Mouse (Mus musculus) thymus, postnatal 4 days (tissue): ENCODE results near the gene Cdc42bpa.

ENCODE experiments used
- DNase-seq: peaks from one replicate; pipeline ENCODE4 v3.0.0; 2021

The Cdc42bpa gene

DNA sequence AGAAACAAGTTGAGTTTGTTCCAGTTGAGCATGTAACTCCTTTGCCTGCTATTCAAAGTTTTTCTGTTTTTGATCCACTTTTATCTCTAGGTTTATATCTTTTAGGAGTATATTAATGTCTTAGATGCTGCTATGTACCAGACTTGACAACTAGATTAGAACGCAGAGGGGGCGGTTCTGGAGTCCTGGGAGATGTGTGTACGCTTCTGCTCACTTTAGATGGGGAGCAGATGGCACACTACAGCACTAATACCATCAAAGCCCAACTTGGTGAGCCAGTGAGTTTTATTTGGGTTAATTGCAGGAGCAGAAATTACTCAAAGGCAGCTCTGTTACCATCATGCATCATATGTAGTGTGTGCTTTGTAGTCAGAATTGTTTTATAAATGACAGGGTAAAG is 77.2 kb downstream of the Cdc42bpa start:
- no peak for DNase-seq

DNA sequence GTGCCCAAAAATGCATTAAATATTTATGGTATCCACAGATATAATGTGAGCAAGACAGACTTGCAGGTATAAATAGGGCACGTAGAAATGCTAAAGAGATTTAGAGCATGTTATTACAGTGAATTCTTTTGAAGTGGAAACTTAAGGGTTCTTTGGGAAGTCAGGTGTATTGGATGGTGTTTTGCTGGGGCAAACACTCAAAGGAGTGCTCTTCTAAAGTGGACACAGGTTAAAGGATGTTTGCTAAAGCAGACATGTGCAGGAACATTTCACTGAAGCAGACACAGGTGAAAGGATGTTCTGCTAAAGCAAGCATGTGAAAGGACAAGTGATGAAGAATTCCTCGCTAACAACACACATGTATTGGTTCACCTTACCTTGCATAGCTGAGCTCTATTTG is 83.9 kb downstream of the Cdc42bpa start:
- no peak for DNase-seq

DNA sequence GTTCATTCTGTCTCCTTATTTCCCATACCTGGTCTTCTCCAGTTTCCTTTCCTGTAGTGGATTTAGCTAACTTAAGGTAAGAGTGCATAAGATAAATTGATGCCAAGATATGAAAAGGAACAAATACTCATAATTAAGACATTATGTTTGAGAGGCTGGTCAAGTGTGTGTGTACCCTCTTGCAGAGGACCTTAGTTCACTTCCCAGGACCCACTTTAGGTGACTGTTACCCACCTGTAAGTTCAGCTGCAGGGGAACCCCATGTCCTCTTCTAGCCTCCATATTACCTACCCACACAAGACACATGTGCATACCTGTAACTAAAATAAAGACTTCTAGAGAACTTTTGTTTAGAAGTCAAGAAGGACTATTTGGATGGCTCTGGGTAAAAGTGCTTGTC is 84.9 kb downstream of the Cdc42bpa start:
- no peak for DNase-seq

DNA sequence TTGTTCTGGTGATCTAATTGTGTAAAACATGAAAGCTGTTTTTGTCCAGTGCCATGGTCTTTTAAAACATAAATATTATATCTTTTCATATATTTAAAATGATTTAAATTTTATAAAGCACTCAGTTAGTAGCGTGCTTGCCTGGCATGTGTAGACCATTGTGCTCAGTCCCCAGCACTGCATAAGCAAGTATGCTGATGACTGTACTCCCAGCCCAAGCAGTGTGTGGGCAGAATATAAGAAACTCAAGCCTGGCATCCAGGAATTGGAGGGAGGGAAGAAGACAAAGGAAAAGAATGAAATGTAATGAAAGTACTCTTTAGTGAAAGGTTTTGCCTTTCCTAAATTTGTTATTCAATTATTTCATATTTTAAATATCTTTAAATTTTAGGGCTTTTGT is 128.9 kb downstream of the Cdc42bpa start:
- no peak for DNase-seq

DNA sequence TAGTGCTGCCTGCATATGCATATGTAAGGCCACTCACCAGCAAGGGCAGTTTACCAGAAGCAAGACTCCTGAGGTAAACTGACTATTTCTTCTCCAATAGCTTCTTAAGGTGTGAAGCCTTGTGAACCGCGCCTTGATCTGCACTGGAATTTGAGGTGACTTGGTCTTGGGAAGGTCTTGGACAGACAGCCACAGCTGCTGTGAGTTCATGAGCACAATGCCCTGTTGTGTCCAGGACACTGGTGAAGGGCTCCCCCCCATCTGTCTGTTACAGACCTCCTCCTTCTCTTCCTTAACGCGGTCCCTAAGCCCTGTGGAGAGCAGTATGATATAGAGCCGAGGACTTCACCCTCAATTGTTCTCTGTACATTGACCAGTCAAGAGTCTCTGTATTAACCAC is 138.2 kb downstream of the Cdc42bpa start:
- DNase-seq = no peak

DNA sequence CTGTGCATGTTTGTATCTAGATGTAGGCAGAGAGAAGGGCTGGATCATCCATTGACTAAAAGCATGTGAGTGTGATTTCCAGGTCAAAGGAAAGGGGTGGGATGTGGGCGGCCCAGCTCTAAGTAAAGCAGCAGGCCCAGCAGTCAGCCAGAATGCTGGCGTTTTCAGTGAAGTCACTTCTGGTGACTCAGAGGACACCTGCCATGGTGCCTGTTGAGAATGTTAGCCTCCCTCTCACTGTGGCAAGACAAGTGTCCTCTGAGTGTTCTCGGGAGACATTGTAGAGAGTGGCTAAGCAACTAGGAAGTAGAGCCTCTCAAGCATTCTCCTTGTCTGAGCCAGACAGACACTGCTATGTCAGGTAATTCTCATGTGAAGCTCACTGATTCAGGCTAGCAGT is 144.3 kb downstream of the Cdc42bpa start:
- DNase-seq = no peak

DNA sequence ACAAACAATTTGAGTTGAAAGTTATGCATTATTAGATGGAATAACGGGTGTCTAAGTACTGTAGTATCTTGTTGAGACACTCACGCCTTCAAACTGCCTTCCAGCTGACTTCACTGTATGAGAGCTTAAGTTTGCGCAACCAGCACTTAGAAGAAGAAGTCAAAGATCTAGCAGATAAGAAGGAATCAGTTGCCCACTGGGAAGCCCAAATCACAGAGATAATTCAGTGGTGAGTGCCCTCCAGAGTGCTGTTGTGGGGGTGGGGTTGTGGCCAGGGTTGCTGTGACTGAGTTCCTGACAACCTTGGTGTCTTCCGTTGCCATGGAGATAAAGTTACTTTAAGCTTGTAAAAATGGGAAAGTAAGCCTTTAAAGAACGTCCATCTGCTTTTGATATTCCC is 148.8 kb downstream of the Cdc42bpa start:
- no peak for DNase-seq

DNA sequence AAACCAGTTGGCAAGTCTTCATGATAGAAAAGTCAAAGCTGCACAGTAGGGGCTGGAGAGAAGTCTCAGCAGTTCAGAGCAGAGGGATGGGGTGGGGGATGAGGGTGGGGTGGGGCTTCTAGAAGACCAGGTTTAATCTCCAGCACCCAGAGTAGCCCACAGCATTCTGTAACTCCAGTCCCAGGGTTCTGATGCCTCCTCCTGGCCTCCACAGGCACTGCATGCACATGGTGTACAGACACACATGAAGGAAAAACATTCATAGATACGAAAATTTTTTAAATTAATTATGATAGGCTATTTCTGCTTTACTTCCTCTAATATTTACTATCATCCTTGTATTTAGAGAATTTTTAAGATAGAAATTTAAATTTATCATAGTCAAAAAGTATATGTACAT is 156.3 kb downstream of the Cdc42bpa start:
- peak; percentile 70 for DNase-seq

DNA sequence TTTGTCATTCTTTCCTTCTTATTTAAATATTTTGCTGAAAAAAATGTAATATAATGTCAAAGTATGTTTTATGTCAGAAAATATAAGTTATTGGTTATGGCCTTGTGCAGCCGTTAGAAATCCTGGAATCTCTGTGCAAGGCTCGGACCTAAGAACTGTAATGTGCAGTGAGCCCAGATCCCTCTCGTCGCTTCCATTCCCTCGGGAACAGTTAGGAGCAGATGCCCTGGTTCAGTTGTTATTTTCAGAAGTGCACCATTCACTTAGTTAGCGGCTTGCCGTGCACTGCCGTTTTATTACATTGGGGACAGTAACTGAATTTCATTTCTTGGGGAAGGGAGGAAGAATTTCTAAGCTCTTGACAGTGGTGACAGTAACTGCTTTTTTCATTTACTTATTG is 158.0 kb downstream of the Cdc42bpa start:
- DNase-seq = no peak

DNA sequence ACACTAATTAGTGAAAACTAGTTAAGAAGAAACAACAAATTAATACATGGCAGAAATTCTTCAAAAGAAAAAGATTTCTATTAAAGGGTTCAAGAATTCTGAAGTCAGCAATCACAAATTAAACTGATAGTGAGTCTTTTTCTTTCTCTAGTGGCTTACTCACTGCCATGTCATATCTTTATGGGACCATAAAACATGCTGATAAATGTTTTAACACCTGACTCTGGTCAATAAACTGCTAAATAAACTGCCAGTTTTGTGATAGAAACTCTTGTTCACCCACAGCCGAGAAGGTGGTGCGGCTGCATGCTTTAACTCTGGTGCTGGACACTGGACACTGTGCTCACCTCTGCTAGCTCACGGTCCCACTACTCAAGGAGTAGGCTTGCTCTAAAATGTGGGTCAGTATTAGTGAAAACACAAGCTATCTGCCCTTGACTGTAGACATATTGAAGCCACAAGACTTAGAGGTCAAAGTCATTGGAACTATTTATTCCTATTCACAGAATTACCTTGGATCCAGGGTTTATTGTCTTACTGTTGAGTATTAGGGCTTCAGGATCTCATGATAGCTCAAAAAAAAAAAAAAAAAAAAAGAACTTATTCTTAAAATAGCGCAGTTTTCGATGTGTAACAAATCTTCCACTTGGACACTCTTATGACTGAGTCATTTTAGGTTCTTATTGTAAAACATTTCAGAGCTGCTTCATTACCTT is 168.0 kb downstream of the Cdc42bpa start:
- DNase-seq = no peak

DNA sequence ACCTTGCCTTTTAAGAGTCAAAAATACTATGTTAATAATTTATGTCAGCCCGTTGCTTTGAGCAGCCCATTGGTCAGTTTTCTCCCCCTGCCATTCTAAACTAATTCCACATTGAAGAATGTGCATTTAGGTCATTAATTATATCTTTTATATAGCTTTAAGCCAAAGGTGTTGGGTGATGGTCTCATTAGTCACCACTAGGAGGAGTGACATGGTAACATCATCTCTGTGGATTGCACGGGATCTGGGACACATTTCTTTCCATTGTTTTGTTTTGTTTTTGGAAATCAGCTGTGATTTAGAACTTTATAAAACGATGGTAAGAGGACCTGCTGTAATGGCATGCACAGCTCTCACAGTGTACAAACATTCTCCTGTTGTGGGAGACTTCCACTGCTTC is 171.1 kb downstream of the Cdc42bpa start:
- no peak for DNase-seq

DNA sequence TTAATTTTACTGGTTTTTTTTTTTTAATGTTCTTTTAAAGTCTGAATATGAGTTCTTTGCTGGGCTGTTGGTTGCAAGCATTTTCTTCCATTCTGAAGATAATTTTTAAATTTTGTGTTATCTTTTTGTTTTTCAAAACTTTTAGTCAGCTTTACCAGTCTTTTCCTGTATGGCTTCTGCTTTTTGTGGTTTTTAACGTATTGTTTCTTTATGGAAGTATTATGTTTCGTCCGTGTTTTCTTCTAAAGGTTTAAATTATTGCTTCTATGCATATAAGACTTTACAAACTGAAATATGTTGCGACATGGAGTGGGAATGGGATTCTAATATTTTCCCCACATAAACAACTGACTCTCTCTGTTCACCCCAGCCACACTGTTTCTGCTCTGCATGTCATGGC is 171.9 kb downstream of the Cdc42bpa start:
- DNase-seq = no peak

DNA sequence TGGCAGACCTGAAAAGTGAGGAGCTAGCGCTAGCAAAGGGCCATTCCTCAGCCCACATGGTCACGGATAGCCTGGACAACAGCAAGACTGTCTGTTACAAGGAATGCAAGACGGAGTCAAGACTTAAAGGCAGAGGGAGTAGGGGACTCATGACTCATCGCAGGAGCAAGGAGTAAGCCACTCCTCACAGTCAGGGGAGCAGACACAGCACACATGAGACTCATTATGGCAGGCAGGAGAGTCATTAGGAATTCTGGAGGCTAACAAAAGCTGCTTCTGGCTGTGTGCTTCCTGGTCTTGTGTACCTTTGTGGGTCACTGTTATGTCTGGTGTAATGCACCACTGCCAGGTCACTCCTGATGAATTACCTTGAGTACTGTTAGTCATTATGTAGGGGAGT is 178.9 kb downstream of the Cdc42bpa start:
- DNase-seq = no peak

DNA sequence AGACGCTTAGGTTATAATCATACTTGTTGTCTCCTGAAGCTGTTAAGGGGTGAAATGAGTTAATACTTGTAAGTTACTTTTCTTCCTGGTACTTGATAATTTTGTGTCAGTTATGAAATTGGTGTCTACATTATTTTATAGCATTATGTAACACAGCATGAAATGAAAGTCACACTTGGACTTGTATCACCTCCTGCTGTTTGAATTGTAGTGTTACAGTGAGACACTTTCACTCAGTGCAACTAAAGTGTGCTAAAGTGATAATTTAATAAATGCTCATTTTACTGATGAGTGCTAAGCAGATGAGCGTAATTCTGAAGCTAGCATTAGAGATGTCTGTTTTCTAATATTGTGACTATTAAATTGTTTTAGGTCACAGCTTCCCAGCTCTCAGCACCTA is 180.7 kb downstream of the Cdc42bpa start:
- DNase-seq = no peak

DNA sequence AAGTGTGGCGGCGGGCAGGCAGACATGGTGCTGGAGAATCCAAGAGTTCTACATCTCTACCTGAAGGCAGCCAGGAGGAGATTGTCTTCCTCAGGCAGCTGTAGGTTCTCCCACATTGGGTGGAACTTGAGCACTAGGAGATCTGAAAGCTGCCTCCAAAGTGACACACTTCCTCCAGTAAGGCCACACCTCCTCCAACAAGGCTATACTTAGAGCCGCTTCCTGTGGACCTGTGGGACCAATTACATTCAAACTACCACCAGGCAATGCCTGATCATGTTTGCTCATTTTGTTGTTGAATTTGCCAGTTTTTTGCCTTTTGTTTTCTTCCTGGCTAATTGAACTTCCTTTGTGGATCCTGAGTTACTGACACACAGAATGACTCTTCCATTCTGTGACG is 187.8 kb downstream of the Cdc42bpa start:
- no peak for DNase-seq

DNA sequence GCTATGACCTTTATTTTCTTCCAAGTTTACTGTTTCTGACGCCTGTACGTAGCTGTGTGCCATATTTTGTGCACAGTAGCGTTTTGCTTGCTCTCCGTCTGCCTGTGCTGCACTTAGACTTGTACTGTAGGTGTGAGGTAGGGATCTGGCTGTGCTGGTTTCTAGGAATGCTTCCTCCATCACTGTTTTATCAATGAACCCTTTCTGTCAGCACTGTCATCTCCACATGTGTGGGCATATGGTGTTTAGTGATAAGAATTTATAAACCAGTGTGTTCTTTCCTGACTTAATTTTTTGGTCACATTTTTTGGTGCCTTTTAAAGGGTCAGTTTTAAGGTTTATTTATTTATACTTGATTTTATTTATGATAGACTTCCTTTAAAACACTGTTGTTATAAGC is 188.3 kb downstream of the Cdc42bpa start:
- no peak for DNase-seq

DNA sequence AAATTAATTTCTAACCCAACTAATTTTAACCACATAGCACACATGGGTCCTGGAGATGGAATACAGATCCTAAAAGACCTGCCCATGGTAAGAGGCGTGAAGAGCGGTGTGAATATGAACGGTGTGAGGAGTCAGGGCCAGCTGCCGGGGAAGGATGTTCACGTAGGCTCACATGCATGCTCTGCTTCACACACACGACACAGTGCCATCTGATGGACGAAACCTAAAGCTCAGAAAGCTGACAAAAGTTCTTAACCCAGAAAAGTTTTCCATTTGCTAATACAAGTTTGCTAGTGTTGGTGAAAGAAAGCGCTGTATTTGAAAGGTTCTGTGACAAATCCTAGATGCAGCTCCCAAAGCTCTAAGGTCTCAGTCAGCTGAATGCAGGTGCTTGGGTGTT is 190.9 kb downstream of the Cdc42bpa start:
- DNase-seq = no peak

DNA sequence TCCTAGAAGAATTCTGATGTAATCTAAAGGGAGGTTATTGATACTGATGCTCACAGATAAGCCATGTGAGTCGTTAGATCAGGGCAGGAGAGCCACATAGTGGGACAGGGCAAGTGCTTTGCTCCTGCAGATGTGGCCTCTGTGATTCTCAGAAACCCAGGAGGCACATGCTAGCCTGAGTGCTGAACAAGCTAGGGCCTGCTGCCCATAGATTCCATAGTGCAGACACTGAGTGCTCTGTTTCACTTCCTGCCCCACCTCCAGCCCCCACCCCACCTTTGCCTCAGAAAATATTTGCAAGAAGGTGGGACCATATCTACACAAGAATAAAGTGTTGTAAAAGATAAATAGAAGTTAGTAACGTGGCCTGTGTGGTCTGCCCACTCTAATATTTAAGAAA is 198.4 kb downstream of the Cdc42bpa start:
- no peak for DNase-seq

DNA sequence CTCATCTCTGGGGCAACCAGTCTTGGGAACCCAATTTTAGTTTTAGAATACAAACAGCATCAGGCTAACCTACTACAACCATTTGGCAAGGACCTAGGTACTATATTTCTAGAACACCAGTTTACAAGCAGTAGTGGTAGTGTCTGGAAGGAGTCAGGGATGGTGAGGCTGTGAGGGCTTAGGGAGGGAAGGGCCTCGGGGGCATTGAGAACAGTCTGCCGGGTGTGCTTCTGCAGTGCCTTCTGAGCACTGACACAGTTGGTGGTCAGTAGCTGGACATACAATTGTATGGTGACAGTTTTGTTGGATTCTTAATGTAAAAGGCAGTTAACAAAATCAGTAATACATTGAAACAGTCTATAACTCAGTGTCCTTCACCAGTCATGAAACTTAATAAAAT is 200.3 kb downstream of the Cdc42bpa start:
- DNase-seq = no peak

DNA sequence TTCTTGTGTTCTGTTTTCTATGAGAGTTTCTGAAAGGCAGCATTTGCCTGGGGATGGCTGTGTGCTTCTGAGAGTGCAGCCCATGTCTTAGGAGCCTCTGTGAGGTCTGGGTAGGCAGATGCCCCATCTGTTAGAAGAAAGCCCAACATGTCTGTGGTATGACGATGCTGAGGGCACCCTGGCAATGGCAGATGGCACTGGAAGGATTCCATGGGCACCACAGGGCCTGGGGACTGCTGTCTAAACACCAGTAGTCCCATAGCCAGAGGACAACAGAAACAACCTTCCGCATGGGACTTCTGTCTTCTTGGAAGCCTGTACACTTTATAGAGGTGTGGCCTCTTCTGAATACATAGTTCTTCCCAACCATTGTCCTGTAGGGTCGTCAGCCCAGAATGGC is 200.9 kb downstream of the Cdc42bpa start:
- DNase-seq = no peak

DNA sequence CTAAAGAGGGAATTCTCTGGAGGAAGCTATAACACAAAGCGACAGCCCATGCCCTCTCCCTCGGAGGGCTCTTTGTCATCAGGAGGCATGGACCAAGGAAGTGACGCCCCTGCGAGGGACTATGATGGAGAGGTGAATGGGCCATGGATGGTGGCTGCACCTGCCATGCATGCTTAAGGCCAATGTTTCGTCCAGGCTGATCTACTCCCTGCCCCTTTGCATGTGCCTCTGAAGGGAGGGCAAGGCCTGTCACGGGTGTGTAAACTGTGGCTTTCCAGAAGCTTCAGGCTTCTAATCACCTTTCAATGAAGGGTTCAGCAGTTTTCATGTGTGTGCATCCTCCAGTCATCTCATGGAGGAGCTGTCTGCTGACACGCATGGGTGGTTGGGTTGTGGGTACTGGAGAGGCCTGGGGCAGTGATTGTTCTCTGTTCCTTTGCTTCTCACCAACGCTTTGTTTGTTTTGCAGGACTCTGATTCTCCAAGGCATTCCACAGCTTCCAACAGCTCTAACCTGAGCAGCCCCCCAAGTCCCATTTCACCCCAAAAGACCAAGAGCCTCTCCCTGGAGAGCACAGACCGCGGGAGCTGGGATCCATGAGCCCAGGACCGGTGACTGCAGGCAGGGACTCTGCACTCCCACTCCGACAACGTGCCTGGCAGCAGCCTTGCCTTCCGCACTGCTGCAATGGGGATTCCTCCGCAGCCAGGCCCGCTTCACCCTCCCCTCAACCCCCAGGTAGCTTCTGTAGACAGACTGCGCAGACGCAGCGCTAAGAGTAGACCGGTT is 201.5 kb downstream of the Cdc42bpa start:
- DNase-seq = no peak

DNA sequence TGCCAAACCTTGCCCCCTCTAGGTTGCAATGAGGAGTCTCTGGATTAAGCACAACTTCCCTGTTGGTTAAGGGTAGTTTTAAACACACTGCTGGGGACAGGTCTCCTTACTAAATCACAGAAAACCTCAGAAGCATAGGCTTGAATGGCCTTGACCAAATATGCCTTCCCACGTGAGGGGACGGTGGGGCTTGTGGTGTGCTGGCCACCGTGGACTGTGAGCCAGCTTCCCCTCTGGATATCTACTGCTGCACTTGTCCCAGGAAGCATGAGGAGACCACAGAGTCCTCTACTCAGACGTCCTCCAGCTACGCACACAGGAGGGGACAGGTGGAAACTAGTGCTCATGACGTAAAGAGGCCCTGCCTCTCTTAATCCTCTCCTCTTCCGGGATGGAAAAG is 202.7 kb downstream of the Cdc42bpa start:
- DNase-seq = no peak

DNA sequence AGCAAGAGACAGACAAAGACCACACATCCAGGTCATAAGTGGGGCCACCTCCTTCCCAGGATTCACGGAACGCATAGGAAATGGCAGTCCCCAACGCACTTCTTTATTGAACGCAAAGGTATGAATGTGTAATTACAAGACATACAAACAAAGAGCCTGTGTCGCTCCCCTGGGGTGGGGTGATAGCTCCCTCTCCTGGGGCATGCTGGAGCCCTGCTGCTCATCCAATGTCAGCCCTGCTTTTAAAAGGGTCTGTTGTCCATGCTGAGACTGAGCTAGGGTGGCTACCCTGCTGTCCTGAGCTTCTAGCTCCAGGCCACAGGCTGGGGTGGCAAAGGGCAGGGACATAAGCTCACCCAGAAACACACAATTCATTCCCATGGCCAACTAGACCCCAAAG is 206.3 kb downstream of the Cdc42bpa start:
- DNase-seq = no peak

DNA sequence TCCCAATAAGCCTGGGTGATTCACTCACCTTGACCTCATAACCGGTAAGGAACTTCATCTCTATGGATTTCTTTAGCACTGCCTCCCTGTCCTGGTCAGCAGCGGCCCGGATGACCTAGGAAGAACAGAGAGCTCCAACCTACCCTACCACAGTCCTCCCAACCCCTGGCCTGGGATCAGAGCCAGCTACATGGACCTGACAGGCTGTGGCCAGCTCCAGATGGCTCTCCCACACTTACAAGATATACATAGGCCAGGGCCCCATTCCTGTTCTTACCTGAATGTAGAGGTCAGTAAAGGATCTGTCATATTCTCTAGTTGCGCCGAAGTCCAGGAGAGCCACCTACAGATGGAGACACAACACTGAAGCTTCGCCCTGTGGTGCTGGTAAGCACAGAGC is 208.0 kb downstream of the Cdc42bpa start:
- DNase-seq = no peak

DNA sequence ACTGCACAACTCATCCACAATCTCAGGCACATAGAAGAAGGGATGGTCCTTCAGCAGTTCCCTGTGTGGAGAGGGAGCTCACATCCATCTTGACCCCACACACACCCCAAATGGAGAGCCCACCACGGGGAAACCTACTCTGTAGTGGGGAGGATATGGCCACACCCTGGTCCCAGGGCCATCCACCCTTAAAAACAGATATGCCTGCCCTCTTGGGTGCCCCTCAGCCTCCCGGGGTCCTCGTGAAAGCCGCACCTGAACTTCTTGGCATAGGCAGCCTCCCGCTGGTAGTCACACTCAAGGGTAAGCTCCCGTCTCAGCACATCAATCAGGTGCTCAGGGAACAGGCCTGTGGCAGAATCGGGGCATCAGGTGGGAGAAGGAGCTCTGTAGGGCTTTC is 208.9 kb downstream of the Cdc42bpa start:
- DNase-seq = no peak
